Mouse (Mus musculus): ENCODE results near the gene Evi2.

GRCm38 (mm10) chr11:79511970-79512369 is 18.4 kb downstream of the Evi2 start:
- no peak for TF ChIP-seq EP300 (IDR thresholded peaks at IDR 0.05; ENCODE audit: low read depth)
- no peak for TF ChIP-seq CTCF (IDR thresholded peaks at IDR 0.05; ENCODE audit: low read depth)

Measured in heart, postnatal 0 days (tissue).